In genomic region chr2:50294084-50294483, GRCm38 (mm10) we compare ENCODE assay signal across 12 mouse cellular contexts. TPM values are rescaled to one million over a fixed set of nuclear protein-coding genes. Genes with fewer than 3 reads are reported as not detected.
A peak's percentile ranks its signal among the peaks of the same experiment; 100 is the strongest.
DNase-seq lines count a peak whose midpoint lies in the region; ATAC-seq and TF ChIP-seq lines count a peak whose summit lies in the region.
"Had no signal": no experiment of that assay in that cellular context is flagged by ENCODE, and none has a peak within 500 bp of the region (broad histone marks: within the 10 kb centered on the region; RNA-seq: fewer than 3 reads in every experiment).

No protein-coding gene starts in this region.

- peak; percentile 34 to 41 for DNase-seq in heart, adult 18-20 months
- peak; percentile 86 for DNase-seq in liver, adult 2 months (ENCODE audit: extremely low read depth, low read depth, low spot score)
- no peak for DNase-seq in liver
- DNase-seq in embryo, embryonic 11 days, result no peak
- DNase-seq: lung, postnatal 10 days; thymus, postnatal 36 days had no signal

- peaks cover 7% of the 10 kb centered on the region; the same call in 1 of the 2 replicates for H3K79me2 ChIP-seq in liver, adult 2 months (ENCODE audit: control insufficient read depth, insufficient read depth, low read length)

- H3K9me3 ChIP-seq in heart, embryonic 12.5 days (replicated peaks), result no peaks in the 10 kb centered on the region
- no peaks in the 10 kb centered on the region for H3K9me3 ChIP-seq in liver, embryonic 15.5 days (replicated peaks)
- H3K9me3 ChIP-seq: stomach, embryonic 15.5 days had no signal

- ATAC-seq in heart, embryonic 12.5 days (ENCODE audit: insufficient number of reproducible peaks, low FRiP score), result no peak
- no peak for ATAC-seq in liver, embryonic 15.5 days (ENCODE audit: insufficient read depth)
- no peak for ATAC-seq in CD4-positive, CD25-positive, alpha-beta regulatory T cell, adult 4 months

- H3K36me3 ChIP-seq in heart, embryonic 12.5 days, result peaks cover 20% of the 10 kb centered on the region
- peaks cover 20% of the 10 kb centered on the region for H3K36me3 ChIP-seq in liver, adult 2 months (ENCODE audit: control insufficient read depth, insufficient read depth, low read length)
- peaks cover 23% of the 10 kb centered on the region for H3K36me3 ChIP-seq in liver, embryonic 15.5 days (replicated peaks)

- no peak for TF ChIP-seq CTCF in liver, adult 2 months (IDR thresholded peaks at IDR 0.05; ENCODE audit: low read depth, low read length)

- 74% methylated on average over 2 of the region's 2 CpGs for WGBS in heart, embryonic 12.5 days
- WGBS in liver, adult 2 months, result 8% methylated on average over 2 of the region's 2 CpGs
- WGBS in liver, embryonic 15.5 days (ENCODE audit: insufficient replicate concordance), result 51% methylated on average over 2 of the region's 2 CpGs

- H3K9ac ChIP-seq in heart, embryonic 12.5 days, result no peak overlapping the region
- H3K9ac ChIP-seq in liver, adult 2 months (ENCODE audit: low read depth, low read length), result peak overlapping the region; percentile 41
- H3K9ac ChIP-seq in liver, embryonic 15.5 days, result no peak overlapping the region
- H3K9ac ChIP-seq: stomach, embryonic 15.5 days had no signal

- no peak overlapping the region for H3K4me2 ChIP-seq in heart, embryonic 12.5 days
- H3K4me2 ChIP-seq in liver, embryonic 15.5 days, result peak overlapping the region; percentile 29

- TF ChIP-seq POLR2A in liver, adult 2 months (IDR thresholded peaks at IDR 0.05; ENCODE audit: extremely low read depth, insufficient read depth, low read length), result no peak

- peaks cover 15% of the 10 kb centered on the region for H3K4me1 ChIP-seq in heart, embryonic 12.5 days (replicated peaks)
- peaks cover 20% of the 10 kb centered on the region for H3K4me1 ChIP-seq in liver, adult 2 months (ENCODE audit: control insufficient read depth, insufficient read depth, low read length)
- H3K4me1 ChIP-seq in brown adipose tissue, adult 24 weeks (ENCODE audit: control insufficient read depth, insufficient read depth, insufficient read length, low read length), result peaks cover 8% of the 10 kb centered on the region
- peaks cover 32% of the 10 kb centered on the region for H3K4me1 ChIP-seq in liver, embryonic 15.5 days (replicated peaks)

- H3K4me3 ChIP-seq in heart, embryonic 12.5 days, result no peak overlapping the region
- H3K4me3 ChIP-seq in liver, adult 2 months (ENCODE audit: insufficient read depth, low read depth, low read length), result no peak overlapping the region
- H3K4me3 ChIP-seq in brown adipose tissue, adult 24 weeks (ENCODE audit: insufficient read depth, low read depth, low read length), result no peak overlapping the region
- H3K4me3 ChIP-seq in liver, embryonic 15.5 days (replicated peaks), result no peak overlapping the region
- H3K4me3 ChIP-seq: left cerebral cortex, adult 2 months; stomach, embryonic 15.5 days had no signal

- H3K27ac ChIP-seq in heart, embryonic 12.5 days (ENCODE audit: poor library complexity, severe bottlenecking), result no peak overlapping the region
- peak overlapping the region; percentile 74 for H3K27ac ChIP-seq in liver, adult 2 months (replicated peaks; ENCODE audit: insufficient read depth, low read depth, low read length)
- 0 out of 2 replicates have a peak overlapping the region, but pooled peaks have one; percentile 32 for H3K27ac ChIP-seq in brown adipose tissue, adult 24 weeks (replicated peaks; ENCODE audit: low read depth, low read length)
- no peak overlapping the region for H3K27ac ChIP-seq in liver, embryonic 15.5 days (replicated peaks)
- H3K27ac ChIP-seq: left cerebral cortex, adult 2 months; stomach, embryonic 15.5 days had no signal

- no peaks in the 10 kb centered on the region for H3K27me3 ChIP-seq in heart, embryonic 12.5 days (replicated peaks)
- H3K27me3 ChIP-seq in liver, adult 2 months (ENCODE audit: control insufficient read depth, insufficient read depth, low read length), result no peaks in the 10 kb centered on the region
- H3K27me3 ChIP-seq in liver, embryonic 15.5 days, result no peaks in the 10 kb centered on the region
- H3K27me3 ChIP-seq: stomach, embryonic 15.5 days had no signal

RNA-seq across cellular contexts. Expression of gene Mmadhc, which starts 2.5 kb away (rescaled TPM):
- total RNA-seq in heart, adult 18-20 months (2021), result 100 to 1,000 TPM; 159 to 180 TPM
- 129 and 132 TPM in 2 replicates for polyA plus RNA-seq in heart, embryonic 12.5 days (2016; fragmentation: Nextera tagmentation; extraction: Ambion mirVana)
- total RNA-seq in liver, adult 2 months (2014; rRNA removed), result 72.1 and 74.2 TPM in 2 replicates
- 37.9 and 47.9 TPM in 2 replicates for polyA plus RNA-seq in liver, adult 2 months (2012; rRNA removed)
- 129 and 131 TPM in 2 replicates for polyA plus RNA-seq in brown adipose tissue, adult 24 weeks (2012; ENCODE audit: insufficient read depth, insufficient read length, missing spikeins)
- polyA plus RNA-seq in liver, embryonic 15.5 days (2015; fragmentation: Nextera tagmentation; extraction: Ambion mirVana), result 77.7 and 81.9 TPM in 2 replicates
- polyA plus RNA-seq in CD4-positive, CD25-positive, alpha-beta regulatory T cell, adult 4 months (2017; shearing (Covaris generic)), result 10 to 100 TPM; 46.5 to 48.3 TPM

Comparison
In these comparisons a context has a peak if more than half of its experiments do, and no peak if none do; other contexts are left out.
1. DNase-seq: peak in heart, adult 18-20 months (2 of 2) and liver, adult 2 months (single experiment); none in liver (single experiment) and embryo, embryonic 11 days (single experiment).
2. H3K27ac ChIP-seq: peak in liver, adult 2 months (single experiment) and brown adipose tissue, adult 24 weeks (single experiment); none in heart, embryonic 12.5 days (single experiment) and liver, embryonic 15.5 days (single experiment).